Mouse (Mus musculus): ENCODE results near the gene 0610040J01Rik.
A peak's percentile ranks its signal among the peaks of the same experiment; 100 is the strongest.
"Not testable (repeated sequence)": the region's sequence is repeated elsewhere in the genome, so short reads cannot be mapped to it uniquely, and the experiment has no call there.

Gene 0610040J01Rik

DNA sequence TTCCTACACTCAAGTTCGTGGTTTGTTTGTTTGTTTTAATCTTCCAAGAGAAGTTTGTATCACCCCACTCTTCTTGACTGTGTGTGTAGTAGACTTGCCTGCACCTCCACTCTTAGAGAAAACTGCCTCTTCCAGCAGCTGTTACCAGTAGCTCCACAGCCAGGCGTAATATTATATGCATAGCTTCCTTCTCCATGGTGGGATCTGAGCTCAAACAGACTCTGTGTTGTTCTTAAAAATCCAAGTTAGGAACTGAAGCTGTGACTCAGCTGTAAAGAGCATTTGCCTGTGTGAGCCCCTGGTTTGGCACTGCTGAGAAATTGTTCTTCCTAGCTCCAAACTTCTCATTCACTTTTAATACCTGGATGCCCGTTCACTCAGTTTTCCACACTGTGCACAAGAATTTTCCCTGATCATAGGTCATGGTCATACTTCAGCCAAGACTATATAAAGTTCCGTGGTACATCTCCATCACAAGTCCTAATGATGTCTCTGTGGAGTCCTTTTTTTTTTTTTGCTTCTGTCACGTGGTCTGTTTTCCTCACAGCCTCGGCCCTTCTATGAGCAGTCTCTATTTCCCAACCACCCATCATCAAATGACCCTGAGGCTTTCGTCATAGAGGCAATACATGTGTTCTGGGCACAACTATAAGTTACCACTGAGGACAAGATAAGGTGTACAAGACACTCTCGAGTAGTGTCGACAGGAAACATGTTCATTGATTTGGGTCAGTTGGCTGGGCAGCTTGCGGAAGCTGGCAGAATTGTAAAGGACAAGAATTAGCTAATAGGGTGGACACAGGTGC lies 16.4 kb downstream of the 0610040J01Rik start:
- no peak for DNase-seq (ENCODE audit: low spot score in 2 of 2)

DNA sequence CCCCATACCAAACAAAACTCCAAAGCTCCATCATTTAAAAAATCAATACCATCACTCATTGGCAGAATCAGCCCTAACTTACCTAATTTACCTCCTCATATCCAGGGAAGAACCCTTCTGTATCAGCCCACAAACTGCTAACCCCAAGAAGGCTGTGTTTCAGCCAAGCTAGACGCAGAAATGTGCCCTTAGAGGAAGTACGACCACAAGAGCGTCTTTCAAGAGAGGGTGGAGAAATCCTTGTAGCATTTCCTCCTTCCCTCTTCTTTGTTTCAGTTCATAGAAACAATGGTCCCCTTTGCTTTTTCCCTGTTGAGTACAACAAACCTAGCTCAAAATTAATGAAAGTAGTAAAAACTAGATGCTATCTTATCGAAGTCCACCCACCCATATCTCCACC lies 18.9 kb downstream of the 0610040J01Rik start:
- DNase-seq (ENCODE audit: low spot score in 2 of 2), result no peak

DNA sequence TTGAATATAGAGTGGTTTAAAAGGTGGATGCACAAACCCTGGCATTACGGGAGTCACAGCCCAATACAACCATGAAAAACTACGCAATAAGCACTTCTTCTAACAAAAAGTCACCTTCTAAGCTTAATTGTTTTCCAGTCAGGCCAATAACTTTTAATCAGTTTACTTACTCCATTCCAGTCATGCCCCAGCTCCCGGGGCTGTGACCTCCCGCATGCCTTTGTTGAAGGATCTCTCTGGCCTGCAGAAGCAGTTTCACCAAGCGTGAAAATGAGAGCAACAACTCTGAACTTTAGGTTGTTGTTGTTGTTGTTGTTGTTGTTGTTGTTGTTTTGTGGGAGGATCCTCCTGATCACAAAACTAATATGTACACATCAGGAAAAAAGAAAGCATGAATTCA lies 21.8 kb downstream of the 0610040J01Rik start:
- DNase-seq (ENCODE audit: low spot score in 2 of 2), result no peak

DNA sequence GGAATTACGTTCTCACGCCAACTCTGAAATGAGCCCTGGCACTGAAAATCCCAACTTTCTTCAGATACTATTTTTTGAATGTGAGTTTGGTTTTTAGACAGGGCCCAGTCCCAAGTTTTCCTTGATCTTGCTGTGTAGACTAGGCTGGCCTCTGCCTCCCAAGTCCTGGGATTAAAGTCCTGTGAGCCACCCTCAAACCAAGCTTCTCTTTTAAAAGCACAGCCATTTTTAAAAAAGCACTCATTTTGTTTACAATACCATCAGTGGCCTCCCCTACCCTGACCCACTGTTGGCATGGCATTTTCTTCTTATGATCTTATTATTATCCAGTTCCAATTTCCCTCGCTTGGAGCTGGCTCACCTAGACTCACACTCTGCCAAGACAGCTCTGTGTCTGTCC lies 22.3 kb downstream of the 0610040J01Rik start:
- DNase-seq (ENCODE audit: low spot score in 2 of 2), result no peak

DNA sequence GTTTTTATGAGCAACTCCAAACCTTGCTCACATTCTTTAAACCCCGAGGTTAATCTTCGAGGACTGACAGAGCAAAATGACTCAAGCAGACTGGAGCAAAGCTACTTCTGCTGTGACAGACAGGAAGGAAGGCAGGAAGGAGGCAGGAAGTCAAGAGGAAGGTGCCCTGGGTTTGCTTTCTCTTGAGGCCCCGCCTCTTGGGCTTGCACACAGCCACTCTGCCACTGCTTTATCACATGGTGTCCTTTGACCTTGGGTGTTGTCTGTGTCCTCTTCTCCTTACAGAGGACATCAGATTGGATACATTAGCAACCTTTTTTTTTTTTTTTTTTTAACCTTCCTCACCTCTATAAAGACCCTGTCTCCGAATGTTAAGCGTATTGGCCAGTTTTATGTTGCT lies 25.0 kb downstream of the 0610040J01Rik start:
- no peak for DNase-seq (ENCODE audit: low spot score in 2 of 2)

DNA sequence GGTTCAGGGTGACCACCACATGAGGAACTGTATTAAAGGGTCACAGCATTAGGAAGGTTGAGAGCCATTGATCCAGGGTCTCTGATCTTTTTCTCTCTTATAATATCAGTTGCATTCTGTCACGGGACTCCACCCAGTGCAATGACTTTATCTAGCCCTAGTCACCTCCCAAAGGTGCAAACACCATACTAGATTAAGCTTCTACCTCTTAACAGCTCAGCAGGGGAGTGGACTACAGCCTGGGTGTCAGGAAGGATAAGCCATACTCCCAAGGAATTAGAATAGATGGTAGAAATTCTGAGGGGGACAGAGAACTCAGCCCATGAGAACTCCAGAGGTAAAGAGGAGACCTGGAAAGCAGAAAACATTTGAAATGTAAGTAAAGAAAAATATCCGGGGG lies 25.7 kb downstream of the 0610040J01Rik start:
- DNase-seq (ENCODE audit: low spot score in 2 of 2), result no peak

DNA sequence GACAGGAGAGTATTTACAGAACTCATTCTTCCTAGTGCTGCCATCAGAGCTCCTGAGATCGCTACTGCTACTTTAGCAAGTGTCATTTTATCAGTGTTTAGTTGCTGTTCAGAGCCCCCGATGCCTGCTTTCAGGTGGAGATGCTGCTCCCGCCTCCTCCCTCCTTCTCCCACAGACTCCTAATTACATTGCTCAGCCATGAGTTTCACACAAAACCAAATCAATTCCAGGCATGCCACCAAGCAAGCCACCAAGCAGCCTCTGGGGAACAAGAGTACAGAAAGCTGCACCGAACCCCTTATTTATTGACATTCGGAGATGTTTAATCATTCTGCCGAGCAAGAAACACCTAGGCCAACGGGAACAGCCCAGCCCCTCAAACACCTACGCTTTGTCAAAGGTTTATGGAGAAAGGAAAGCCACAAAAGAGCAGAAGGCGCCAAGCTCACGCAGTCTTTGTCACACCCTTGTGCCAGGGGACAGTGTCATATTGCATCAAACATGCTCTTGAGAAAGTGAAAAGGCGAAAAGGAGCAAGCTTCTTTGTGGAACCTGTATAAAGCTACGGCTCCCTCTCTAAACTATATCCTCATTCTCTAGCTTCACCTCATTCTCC lies 27.7 kb downstream of the 0610040J01Rik start:
- DNase-seq (ENCODE audit: low spot score in 2 of 2), result no peak

DNA sequence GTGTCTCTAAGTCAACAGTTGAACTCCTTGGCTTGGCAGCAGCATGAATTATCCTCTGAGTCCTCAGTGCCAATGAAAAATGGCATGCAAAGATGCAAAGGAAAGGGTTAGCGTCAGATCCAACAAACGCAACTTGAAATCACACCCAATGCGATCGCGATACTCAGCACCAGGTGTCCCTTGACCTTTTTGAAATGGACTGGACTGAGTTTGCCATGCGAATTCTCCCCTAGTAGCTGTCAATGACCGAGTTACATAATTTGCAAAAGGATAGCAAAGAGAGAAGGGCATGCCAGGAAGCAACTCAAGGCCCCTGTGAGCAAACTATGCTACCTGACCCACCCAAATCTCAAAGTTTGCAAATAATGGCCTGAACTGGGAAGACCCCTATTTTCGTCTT lies 34.9 kb downstream of the 0610040J01Rik start:
- no peak for DNase-seq (ENCODE audit: low spot score in 2 of 2)

DNA sequence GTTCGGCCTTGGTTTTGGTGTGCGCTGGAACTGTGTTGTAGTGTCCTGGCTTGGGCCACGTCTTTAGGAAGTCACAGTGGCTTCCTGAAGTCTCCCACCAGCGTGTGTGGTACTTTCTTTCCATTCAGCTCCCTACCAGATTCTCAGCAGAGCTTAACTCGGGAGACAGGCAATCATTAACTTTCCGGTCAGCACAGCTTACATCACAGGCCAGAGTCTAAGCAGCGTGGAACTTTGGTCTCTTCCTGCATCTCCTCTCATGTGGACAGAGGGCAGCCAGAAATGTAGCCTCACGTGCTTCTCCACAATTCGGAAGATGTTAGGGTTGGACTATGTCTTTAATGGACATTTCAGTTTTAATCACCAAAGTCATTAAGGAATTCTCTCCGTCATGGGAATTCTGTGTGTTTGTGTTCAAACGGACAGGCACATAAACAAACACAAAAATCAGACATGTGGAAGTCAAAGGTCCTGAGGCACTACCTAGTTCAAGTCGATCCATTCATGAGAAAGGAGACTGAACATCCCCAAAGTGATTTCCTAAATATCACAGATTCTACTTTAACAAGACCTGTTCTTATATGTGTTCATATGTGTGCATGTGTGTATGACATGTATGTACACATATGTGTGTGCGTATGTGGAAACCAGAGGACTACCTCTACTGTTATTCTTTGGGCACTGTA lies 35.5 kb downstream of the 0610040J01Rik start:
- DNase-seq (ENCODE audit: low spot score in 2 of 2), result no peak

DNA sequence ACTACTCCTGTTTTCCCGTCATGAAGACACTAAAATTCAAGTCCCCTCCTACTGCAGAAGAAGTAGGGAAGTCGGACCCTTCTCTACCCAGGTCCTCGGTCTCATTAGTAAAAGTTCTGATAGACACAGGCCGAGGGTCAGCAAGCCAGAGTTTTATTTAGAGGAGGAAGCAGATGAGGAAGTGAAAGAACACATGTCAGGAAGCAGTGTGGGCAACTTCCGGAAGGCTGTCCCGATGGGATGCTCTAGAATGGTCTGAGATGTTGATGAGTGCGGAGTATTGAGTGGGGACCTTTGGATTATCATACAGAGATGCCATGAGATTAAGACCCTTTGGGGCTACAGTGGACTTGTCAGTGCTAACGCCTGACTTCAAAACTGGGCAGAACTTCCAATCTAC lies 46.7 kb downstream of the 0610040J01Rik start:
- DNase-seq (ENCODE audit: low spot score in 2 of 2), result no peak

DNA sequence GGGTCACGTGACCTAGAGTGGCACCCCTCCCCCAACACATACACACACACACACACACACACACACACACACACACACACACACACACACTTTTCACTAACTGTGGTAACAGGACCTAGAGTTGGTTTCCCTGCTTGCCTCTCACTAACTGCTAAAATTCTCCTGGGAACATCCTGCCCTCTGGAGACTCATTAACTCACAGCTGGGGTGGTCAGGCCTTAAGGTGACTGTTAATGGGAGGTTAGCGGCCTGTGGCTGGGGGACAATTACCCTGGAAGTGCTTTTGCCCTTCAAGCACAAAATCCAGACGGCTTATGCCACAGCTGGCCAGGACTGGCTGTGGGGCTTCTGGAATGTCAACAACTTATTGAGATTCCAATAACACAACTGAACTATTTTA lies 55.3 kb downstream of the 0610040J01Rik start:
- DNase-seq (ENCODE audit: low spot score in 2 of 2), result no peak

DNA sequence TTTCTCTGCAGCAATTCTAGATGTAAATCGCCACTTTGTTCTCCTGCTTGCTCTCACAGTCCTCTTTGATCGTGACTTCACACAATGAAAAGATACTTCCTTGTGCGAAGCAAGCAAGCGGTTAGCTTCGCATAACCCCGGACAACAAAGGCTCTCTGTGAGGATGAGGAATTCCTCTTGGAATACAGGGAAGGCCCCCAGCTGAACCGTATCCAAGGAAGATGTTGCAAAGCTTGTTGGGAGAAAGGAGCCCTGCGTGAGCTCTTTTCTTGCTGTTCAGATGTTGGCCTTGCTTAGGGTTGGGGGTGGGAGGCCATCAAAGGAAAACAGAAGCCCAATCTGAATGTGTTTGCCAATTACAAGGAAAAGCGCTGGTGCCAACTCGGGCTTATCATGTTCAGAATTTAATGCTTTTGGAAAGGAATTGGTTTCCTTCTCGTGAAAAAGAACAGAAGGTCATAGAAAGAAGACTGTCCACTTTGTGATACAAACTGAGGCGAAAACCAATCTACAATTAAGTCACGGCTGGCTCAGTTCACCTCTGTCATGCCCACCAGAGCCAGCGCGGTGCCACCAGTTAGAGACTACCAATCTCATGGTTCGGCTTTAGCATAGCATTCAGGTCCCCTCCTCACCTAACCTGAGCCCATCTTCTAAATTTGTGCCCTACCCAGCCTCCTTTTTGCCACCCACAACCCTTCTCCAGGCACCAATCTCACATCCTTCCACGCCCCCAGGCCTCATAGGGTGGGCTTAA lies 60.2 kb downstream of the 0610040J01Rik start:
- DNase-seq (ENCODE audit: low spot score in 2 of 2), result peak; percentile 7 to 16

DNA sequence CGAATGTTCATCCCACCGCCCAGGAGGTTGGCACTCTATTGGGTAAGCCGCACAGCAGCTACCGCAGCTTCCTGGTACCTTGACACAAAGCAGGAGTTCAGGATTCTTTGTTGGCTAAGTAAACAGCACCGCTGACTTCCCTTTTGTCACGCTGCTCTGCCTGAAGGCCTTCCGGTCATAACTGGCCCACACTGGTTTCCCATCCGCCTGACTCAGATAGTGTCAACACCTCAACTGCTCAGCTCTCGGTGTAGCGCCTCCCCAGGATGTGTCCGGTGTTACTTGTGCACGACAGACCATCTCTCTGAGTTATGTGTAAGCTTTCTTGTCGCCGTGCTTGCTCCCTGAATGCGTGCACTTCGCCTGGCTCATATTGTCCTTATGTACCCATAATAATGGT lies 62.7 kb downstream of the 0610040J01Rik start:
- DNase-seq (ENCODE audit: low spot score in 2 of 2), result no peak

DNA sequence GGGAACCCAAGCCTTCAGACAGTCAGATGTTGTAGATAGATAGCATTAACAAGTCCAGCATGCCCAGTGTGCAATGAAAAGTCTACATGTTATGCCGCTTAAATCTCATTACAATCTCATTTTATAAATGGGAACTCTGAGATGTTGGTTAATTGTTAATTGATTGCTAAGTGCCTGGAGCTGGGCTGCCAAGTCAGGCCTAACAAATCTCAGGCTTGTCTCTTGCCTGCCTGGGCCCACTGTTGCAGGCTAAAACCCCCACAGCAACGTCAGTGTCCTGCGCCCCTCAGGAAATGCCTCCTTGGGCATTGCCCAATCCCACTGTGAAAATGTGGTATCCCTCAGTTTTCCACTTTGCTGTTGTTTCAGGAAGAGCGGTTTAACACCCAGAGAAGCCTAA lies 63.9 kb downstream of the 0610040J01Rik start:
- no peak for DNase-seq (ENCODE audit: low spot score in 2 of 2)

DNA sequence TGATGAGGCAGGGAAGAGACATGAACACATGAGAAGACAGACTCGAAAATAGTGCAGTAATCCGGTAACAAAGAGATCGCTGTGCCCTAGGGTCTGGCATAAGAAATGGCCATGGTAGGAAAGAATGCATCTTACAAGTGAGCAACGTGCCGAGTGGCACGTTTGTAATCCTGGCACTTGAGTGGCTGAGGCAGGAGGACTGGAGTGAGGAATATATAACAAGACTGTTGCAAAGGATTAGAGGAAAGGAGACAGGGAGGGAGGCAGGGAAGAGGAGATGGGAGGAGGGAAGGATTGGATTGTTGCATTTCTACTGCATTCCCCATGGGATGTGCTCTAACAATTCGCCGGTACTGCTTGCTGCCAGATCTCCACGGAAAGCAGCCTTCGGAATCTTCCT lies 66.9 kb downstream of the 0610040J01Rik start:
- DNase-seq (ENCODE audit: low spot score in 2 of 2), result no peak

DNA sequence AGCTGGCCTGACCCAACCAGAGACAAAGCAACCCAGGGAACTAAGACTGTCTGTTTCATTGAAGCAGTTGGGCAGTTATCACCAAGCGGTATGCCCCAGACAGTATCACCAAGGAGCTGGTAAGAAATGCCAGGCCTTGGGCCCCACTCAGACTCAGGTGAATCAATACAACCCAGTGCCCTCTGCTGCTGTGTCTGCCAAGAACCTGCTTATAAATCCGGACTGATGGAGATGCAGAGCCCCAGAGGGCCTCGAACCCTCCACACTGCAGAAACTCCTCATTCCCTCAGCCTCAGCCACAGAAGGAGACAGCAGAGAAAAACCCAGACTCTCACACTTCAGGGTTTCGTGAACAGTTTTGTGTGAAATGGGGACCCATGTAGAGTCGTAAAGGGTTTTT lies 74.1 kb downstream of the 0610040J01Rik start:
- DNase-seq (ENCODE audit: low spot score in 2 of 2), result no peak

DNA sequence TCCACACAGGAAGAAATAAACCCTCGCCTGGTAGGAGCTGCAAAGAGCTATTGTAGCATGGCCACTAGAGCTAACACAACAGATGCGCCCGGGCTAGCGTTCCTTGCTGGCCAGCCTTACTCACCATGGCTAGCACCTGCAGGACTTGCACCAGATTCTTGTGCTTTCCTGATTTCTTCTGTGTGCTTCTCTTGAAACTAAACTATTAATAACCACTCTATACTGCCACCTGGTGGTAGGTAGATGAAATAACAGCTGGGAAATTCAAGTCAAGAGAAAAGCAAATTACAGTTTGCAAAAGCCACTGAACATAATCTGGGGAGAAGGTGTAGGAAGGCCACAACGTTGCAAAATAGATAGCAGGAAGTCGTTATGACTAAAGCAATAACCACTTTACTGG lies 74.5 kb downstream of the 0610040J01Rik start:
- DNase-seq (ENCODE audit: low spot score in 2 of 2), result peak in 1 of 2 experiments; percentile 14

DNA sequence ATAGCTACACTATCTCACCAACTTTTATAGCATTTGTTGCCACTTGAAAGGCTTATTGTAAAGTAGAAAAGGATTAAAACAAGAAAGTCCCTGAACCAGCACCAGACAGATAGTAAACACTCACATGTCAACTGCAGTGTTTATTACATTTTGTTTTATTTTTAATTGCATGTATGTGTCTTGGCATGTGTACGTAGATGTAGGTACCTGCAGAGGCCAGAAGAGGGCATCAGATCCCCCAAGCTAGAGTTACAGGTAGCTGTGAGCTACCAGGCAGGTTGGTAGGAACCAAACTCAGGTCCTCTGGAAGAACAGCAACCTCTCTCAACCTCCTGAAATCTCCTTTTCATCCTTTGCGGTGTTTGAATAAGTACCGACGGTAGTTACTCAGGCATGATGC lies 74.9 kb downstream of the 0610040J01Rik start:
- no peak for DNase-seq (ENCODE audit: low spot score in 2 of 2)

DNA sequence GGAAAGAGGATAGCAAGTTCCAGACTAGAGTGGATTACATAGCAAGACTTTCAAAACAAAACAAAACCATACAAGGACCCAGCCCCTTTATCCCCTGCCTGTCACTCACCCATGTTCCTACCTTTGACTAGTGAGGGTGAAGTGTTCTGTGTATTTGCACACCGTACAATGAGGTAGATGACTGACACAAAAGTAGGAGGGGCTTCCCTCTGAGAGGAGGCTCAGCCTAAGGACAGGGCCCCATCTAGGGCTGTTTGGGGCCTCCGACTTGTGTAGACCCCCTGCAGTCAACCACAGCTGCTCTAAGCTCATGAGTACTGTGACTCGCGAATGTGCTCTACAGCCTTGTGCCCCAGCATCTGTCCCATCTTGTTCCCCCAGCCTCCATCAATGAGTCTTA lies 79.1 kb downstream of the 0610040J01Rik start:
- DNase-seq (ENCODE audit: low spot score in 2 of 2), result no peak

DNA sequence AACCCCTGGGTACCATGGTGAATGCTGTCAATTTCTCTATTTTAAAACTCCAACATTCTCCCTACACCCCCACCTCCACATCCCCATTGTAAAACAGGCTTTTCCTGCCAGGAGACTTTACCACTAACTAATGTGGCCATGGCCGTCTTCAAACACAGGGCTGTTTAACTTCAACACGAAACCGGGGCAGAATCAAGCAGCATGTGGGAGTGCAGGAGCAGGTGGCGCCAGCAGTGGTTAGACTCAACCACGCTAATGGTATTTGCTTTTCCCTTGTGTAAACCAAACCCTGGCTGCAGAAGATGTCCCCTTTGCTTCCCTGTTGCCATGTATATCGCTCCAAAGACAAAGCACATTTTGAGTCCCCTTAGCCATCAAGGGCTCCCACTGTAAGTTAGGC lies 79.7 kb downstream of the 0610040J01Rik start:
- DNase-seq (ENCODE audit: low spot score in 2 of 2), result no peak

DNA sequence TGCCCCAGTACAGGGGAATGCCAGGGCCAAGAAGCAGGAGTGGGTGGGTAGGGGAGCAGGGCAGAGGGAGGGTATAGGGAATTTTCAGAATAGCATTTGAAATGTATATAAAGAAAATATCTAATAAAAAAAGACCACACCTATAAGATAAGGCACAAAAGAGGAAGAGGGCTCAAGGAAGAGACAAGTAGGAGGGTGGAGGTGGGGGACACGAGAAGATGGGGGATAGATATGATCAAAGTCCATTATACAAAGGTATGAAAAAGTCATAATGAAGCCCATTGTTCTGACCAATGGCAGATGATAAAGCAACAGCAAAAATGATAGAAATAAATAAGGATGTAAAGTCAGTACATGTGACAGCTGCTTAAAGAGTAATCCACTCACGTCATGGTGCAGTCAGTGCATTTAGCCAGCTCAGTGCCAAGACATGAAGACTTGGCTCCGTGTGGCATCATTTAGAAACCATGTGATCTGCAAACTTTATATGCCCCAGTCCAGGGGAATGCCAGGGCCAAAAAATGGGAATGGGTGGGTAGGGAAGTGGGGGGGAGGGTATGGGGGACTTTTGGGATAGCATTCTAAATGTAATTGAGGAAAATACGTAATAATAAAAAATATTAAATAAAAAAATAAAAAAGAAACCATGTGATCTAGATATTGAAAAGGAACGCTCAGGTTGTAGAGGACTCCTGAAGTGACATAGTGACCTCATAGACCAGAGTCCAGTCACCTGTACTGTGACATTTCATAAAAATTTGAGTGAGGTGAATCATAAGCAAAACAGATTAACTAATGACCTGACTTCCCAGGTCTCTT lies 85.0 kb downstream of the 0610040J01Rik start:
- DNase-seq (ENCODE audit: low spot score in 2 of 2), result not testable (repeated sequence)

DNA sequence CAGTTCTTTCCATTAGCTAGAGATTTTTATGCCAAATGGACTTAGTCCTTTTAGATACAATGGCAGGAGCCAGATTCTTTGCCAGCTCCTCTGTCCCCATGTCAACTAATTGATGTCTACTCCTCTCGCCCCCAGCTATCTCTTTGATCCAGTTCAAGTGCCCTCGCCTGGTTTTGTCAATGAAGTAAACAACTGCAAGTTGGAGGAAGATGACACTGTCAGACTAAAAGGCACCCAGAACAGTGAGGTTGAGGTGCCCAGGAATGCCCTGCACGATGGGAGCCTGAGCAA lies 85.6 kb downstream of the 0610040J01Rik start:
- DNase-seq (ENCODE audit: low spot score in 2 of 2), result no peak

All from right cerebral cortex, postnatal 36 days (tissue).